ENCODE assay signal across 16 mouse cellular contexts in genomic region chr1:20996603-20997327, GRCm38 (mm10). TPM values are rescaled to one million over a fixed set of nuclear protein-coding genes. Genes with fewer than 3 reads are reported as not detected.
DNase-seq lines count a peak whose midpoint lies in the region; ATAC-seq and TF ChIP-seq lines count a peak whose summit lies in the region.
"Had no signal": no experiment of that assay in that cellular context is flagged by ENCODE, and none has a peak within 500 bp of the region (broad histone marks: within the 10 kb centered on the region; RNA-seq: fewer than 3 reads in every experiment).

No protein-coding gene starts in this region.

- no peaks in the 10 kb centered on the region for H3K27me3 ChIP-seq in forebrain, embryonic 11.5 days (ENCODE audit: control insufficient read depth, insufficient read depth, low read length)
- no peaks in the 10 kb centered on the region for H3K27me3 ChIP-seq in forebrain, embryonic 15.5 days
- H3K27me3 ChIP-seq in kidney, postnatal 0 days (ENCODE audit: insufficient read depth, low read length), result no peaks in the 10 kb centered on the region
- H3K27me3 ChIP-seq in embryonic facial prominence, embryonic 12.5 days, result no peaks in the 10 kb centered on the region
- no peaks in the 10 kb centered on the region for H3K27me3 ChIP-seq in midbrain, embryonic 13.5 days
- H3K27me3 ChIP-seq: liver, embryonic 15.5 days had no signal

- no peaks in the 10 kb centered on the region for H3K36me3 ChIP-seq in forebrain, embryonic 11.5 days (ENCODE audit: control insufficient read depth, insufficient read depth, low read length)
- H3K36me3 ChIP-seq in forebrain, embryonic 15.5 days, result no peaks in the 10 kb centered on the region
- H3K36me3 ChIP-seq in kidney, postnatal 0 days (ENCODE audit: insufficient read depth, low read length), result peaks cover 12% of the 10 kb centered on the region
- H3K36me3 ChIP-seq in embryonic facial prominence, embryonic 12.5 days, result peaks cover 18% of the 10 kb centered on the region
- peaks cover 4% of the 10 kb centered on the region; the same call in 1 of the 2 replicates for H3K36me3 ChIP-seq in midbrain, embryonic 13.5 days

- H3K4me1 ChIP-seq in forebrain, embryonic 11.5 days (replicated peaks; ENCODE audit: control insufficient read depth, insufficient read depth, low read length), result no peaks in the 10 kb centered on the region; the same call in 1 of the 2 replicates
- H3K4me1 ChIP-seq in forebrain, embryonic 15.5 days, result 0 out of 2 replicates have a peak, but pooled peaks cover 6% of the 10 kb centered on the region
- peaks cover 4% of the 10 kb centered on the region; the same call in 1 of the 2 replicates for H3K4me1 ChIP-seq in kidney, postnatal 0 days (replicated peaks; ENCODE audit: insufficient read depth, low read length)
- H3K4me1 ChIP-seq in embryonic facial prominence, embryonic 12.5 days, result peaks cover 8% of the 10 kb centered on the region
- peaks cover 8% of the 10 kb centered on the region for H3K4me1 ChIP-seq in midbrain, embryonic 13.5 days (replicated peaks)

- no peak overlapping the region for H3K4me2 ChIP-seq in forebrain, embryonic 11.5 days (ENCODE audit: low read depth, low read length, severe bottlenecking)
- no peak overlapping the region for H3K4me2 ChIP-seq in forebrain, embryonic 15.5 days (replicated peaks)
- H3K4me2 ChIP-seq in kidney, postnatal 0 days (ENCODE audit: low read length), result no peak overlapping the region
- no peak overlapping the region for H3K4me2 ChIP-seq in embryonic facial prominence, embryonic 12.5 days (replicated peaks)
- H3K4me2 ChIP-seq in midbrain, embryonic 13.5 days (replicated peaks), result no peak overlapping the region
- H3K4me2 ChIP-seq: liver, embryonic 15.5 days had no signal

- no peak overlapping the region for H3K27ac ChIP-seq in forebrain, embryonic 11.5 days (ENCODE audit: low read depth, low read length)
- no peak overlapping the region for H3K27ac ChIP-seq in forebrain, embryonic 15.5 days (replicated peaks)
- H3K27ac ChIP-seq in kidney, postnatal 0 days, result no peak overlapping the region
- no peak overlapping the region for H3K27ac ChIP-seq in embryonic facial prominence, embryonic 12.5 days
- no peak overlapping the region for H3K27ac ChIP-seq in midbrain, embryonic 13.5 days
- H3K27ac ChIP-seq: liver, embryonic 15.5 days had no signal

- 0 out of 2 replicates have a peak, but pooled peaks have one; percentile 32 for ATAC-seq in forebrain, embryonic 11.5 days (replicated peaks; ENCODE audit: low FRiP score)
- no peak for ATAC-seq in forebrain, embryonic 15.5 days (replicated peaks)
- ATAC-seq in kidney, postnatal 0 days (replicated peaks; ENCODE audit: low FRiP score, low read depth), result peak; percentile 53
- ATAC-seq in embryonic facial prominence, embryonic 12.5 days (ENCODE audit: insufficient number of reproducible peaks, insufficient read depth, low FRiP score, low TSS enrichment), result peak; percentile 54; the same call in 1 of the 2 replicates
- ATAC-seq in midbrain, embryonic 13.5 days, result peak; percentile 50; the same call in 1 of the 2 replicates

- no peaks in the 10 kb centered on the region for H3K9me3 ChIP-seq in forebrain, embryonic 11.5 days (ENCODE audit: control insufficient read depth, low read length)
- no peaks in the 10 kb centered on the region for H3K9me3 ChIP-seq in forebrain, embryonic 15.5 days
- H3K9me3 ChIP-seq in kidney, postnatal 0 days (replicated peaks; ENCODE audit: low read length), result no peaks in the 10 kb centered on the region
- H3K9me3 ChIP-seq in embryonic facial prominence, embryonic 12.5 days, result no peaks in the 10 kb centered on the region
- H3K9me3 ChIP-seq in midbrain, embryonic 13.5 days, result no peaks in the 10 kb centered on the region
- H3K9me3 ChIP-seq: forebrain, embryonic 10.5 days; liver, embryonic 15.5 days had no signal

- DNase-seq in forebrain, embryonic 11.5 days (ENCODE audit: low spot score), result no peak
- DNase-seq in kidney, postnatal 0 days (ENCODE audit: low spot score), result peak; percentile 77
- no peak for DNase-seq in kidney, adult 11 months
- no peak for DNase-seq in spleen, postnatal 36 days (ENCODE audit: low spot score in 2 of 2)
- DNase-seq in left cerebral cortex, adult 8-10 months (ENCODE audit: low spot score in 2 of 2), result no peak
- DNase-seq: adrenal gland, adult 8-10 months; cerebellum, adult 8-10 months; layer of hippocampus, adult 9-11 months; right cerebral cortex, postnatal 4 days; thymus, postnatal 25 days had no signal

- TF ChIP-seq CTCF in kidney, postnatal 0 days (IDR thresholded peaks at IDR 0.05; ENCODE audit: low read depth), result no peak

- no peak overlapping the region for H3K9ac ChIP-seq in forebrain, embryonic 11.5 days (ENCODE audit: low read length)
- H3K9ac ChIP-seq in forebrain, embryonic 15.5 days (replicated peaks), result no peak overlapping the region
- no peak overlapping the region for H3K9ac ChIP-seq in kidney, postnatal 0 days (ENCODE audit: low read depth, low read length)
- H3K9ac ChIP-seq in embryonic facial prominence, embryonic 12.5 days, result no peak overlapping the region
- H3K9ac ChIP-seq in midbrain, embryonic 13.5 days (replicated peaks), result no peak overlapping the region
- H3K9ac ChIP-seq: liver, embryonic 15.5 days had no signal

- no peak overlapping the region for H3K4me3 ChIP-seq in forebrain, embryonic 11.5 days (ENCODE audit: low read depth, low read length)
- no peak overlapping the region for H3K4me3 ChIP-seq in forebrain, embryonic 15.5 days
- no peak overlapping the region for H3K4me3 ChIP-seq in kidney, postnatal 0 days (replicated peaks; ENCODE audit: low read depth, low read length)
- H3K4me3 ChIP-seq in embryonic facial prominence, embryonic 12.5 days, result no peak overlapping the region
- H3K4me3 ChIP-seq in midbrain, embryonic 13.5 days (replicated peaks), result no peak overlapping the region
- H3K4me3 ChIP-seq: forebrain, embryonic 10.5 days; liver, embryonic 15.5 days had no signal

- WGBS in forebrain, embryonic 11.5 days, result 66% methylated on average over 17 of the region's 17 CpGs
- WGBS in forebrain, embryonic 15.5 days, result 67% methylated on average over 17 of the region's 17 CpGs
- 46% methylated on average over 17 of the region's 17 CpGs for WGBS in kidney, postnatal 0 days
- WGBS in embryonic facial prominence, embryonic 12.5 days, result 56% methylated on average over 17 of the region's 17 CpGs
- WGBS in midbrain, embryonic 13.5 days, result 60% methylated on average over 17 of the region's 17 CpGs

RNA-seq across cellular contexts. Expression of gene Efhc1, which starts 45.3 kb away (rescaled TPM):
- 2.1 and 2.9 TPM in 2 replicates for polyA plus RNA-seq in forebrain, embryonic 11.5 days (2014; fragmentation: Nextera tagmentation; extraction: Ambion mirVana)
- 1.3 and 2.0 TPM in 2 replicates for polyA plus RNA-seq in forebrain, embryonic 15.5 days (2015; fragmentation: Nextera tagmentation; extraction: Ambion mirVana)
- polyA plus RNA-seq in kidney, postnatal 0 days (2015; fragmentation: Nextera tagmentation; extraction: Ambion mirVana), result 2.0 and 2.7 TPM in 2 replicates
- polyA plus RNA-seq in embryonic facial prominence, embryonic 12.5 days (2016; fragmentation: Nextera tagmentation; extraction: Ambion mirVana), result 3.0 and 3.7 TPM in 2 replicates
- 1.5 TPM in 2 replicates for polyA plus RNA-seq in midbrain, embryonic 13.5 days (2015; fragmentation: Nextera tagmentation; extraction: Ambion mirVana)
- 1 to 10 TPM; 1.2 to 2.5 (median 2.3) TPM for total RNA-seq in left cerebral cortex, adult 8-10 months (2022)
- total RNA-seq: MEL had no signal
